Comparison of ENCODE assay signal across 9 mouse cellular contexts in the genomic region with DNA sequence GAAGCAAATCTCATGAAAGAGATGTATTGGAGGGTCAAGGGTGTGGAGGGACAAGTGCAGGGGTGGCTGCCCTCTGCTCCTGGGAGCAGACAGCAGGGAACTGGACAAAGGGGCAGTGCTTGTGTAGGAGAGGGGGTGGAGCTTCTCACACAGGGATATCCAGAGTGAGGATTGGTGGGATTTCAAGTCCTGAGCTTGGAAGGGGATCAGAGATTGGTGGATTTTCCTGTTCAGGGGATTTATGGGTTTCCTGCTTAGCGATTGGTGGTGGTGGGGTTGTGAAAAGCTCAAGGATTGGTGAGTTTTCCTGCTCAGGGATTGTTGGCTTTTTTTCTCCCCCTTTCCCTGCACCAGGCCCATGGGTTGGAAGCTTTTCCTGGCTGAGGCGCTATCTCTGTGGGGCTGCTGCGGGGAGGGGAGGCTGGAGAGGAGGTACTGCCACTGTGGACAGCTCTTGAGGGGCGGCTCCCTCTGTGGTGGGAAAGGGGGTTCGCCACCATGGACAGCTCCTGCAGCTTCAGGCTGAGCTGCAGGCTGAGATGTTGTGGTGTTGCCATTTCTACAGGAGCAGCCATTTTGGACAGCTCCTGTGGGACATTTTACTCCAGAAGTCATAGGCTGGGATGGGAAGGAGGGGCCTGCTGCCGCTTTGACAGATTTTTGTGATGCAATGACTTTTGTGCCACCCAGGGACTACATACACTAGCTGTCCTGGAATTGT. TPM values are rescaled to one million over a fixed set of nuclear protein-coding genes. Genes with fewer than 3 reads are reported as not detected.
A peak's percentile ranks its signal among the peaks of the same experiment; 100 is the strongest.
DNase-seq lines count a peak whose midpoint lies in the region; ATAC-seq and TF ChIP-seq lines count a peak whose summit lies in the region.
"Had no signal": no experiment of that assay in that cellular context is flagged by ENCODE, and none has a peak within 500 bp of the region (broad histone marks: within the 10 kb centered on the region; RNA-seq: fewer than 3 reads in every experiment).

No protein-coding gene starts in this region.

- TF ChIP-seq CTCF in forebrain, postnatal 0 days (IDR thresholded peaks at IDR 0.05; ENCODE audit: low read depth), result no peak

- no peaks in the 10 kb centered on the region for H3K36me3 ChIP-seq in forebrain, postnatal 0 days (ENCODE audit: insufficient read depth)
- H3K36me3 ChIP-seq in forebrain, embryonic 15.5 days, result no peaks in the 10 kb centered on the region
- no peaks in the 10 kb centered on the region for H3K36me3 ChIP-seq in liver, embryonic 11.5 days (ENCODE audit: control insufficient read depth, insufficient read depth, low read length)
- H3K36me3 ChIP-seq in stomach, embryonic 15.5 days, result no peaks in the 10 kb centered on the region

- DNase-seq in forebrain, postnatal 0 days, result no peak
- DNase-seq in urinary bladder, postnatal 14 days (ENCODE audit: low spot score), result peak; percentile 30
- no peak for DNase-seq in urinary bladder, adult 18-20 months (ENCODE audit: low spot score in 2 of 2)
- peak; percentile 89 for DNase-seq in forelimb bud, embryonic 11.5 days (ENCODE audit: low read depth, low spot score)
- peak; percentile 80 for DNase-seq in liver, embryonic 11.5 days (ENCODE audit: low spot score)
- DNase-seq in layer of hippocampus, adult 9-10 months (ENCODE audit: low spot score), result no peak

- peak; percentile 40 for ATAC-seq in forebrain, postnatal 0 days
- no peak for ATAC-seq in forebrain, embryonic 15.5 days (replicated peaks)
- peak; percentile 78 for ATAC-seq in liver, embryonic 11.5 days (replicated peaks; ENCODE audit: low FRiP score)
- ATAC-seq in stomach, embryonic 15.5 days (ENCODE audit: insufficient read depth, low FRiP score, low read depth), result peak; percentile 63; the same call in 1 of the 2 replicates

- H3K4me3 ChIP-seq in forebrain, postnatal 0 days (ENCODE audit: low read depth, low read length), result no peak overlapping the region
- H3K4me3 ChIP-seq in forebrain, embryonic 15.5 days, result no peak overlapping the region
- H3K4me3 ChIP-seq in liver, embryonic 11.5 days (ENCODE audit: low read depth, low read length), result no peak overlapping the region
- no peak overlapping the region for H3K4me3 ChIP-seq in stomach, embryonic 15.5 days (replicated peaks)

- no peaks in the 10 kb centered on the region for H3K27me3 ChIP-seq in forebrain, postnatal 0 days (ENCODE audit: insufficient read depth, low read length)
- no peaks in the 10 kb centered on the region for H3K27me3 ChIP-seq in forebrain, embryonic 15.5 days
- no peaks in the 10 kb centered on the region for H3K27me3 ChIP-seq in liver, embryonic 11.5 days (replicated peaks; ENCODE audit: control insufficient read depth, insufficient read depth, low read length)
- H3K27me3 ChIP-seq in stomach, embryonic 15.5 days (replicated peaks), result no peaks in the 10 kb centered on the region

- no peak overlapping the region for H3K4me2 ChIP-seq in forebrain, postnatal 0 days (ENCODE audit: low read depth)
- no peak overlapping the region for H3K4me2 ChIP-seq in forebrain, embryonic 15.5 days (replicated peaks)
- H3K4me2 ChIP-seq in liver, embryonic 11.5 days, result no peak overlapping the region
- H3K4me2 ChIP-seq in stomach, embryonic 15.5 days, result no peak overlapping the region

- H3K9ac ChIP-seq in forebrain, postnatal 0 days, result no peak overlapping the region
- H3K9ac ChIP-seq in forebrain, embryonic 15.5 days (replicated peaks), result no peak overlapping the region
- H3K9ac ChIP-seq in liver, embryonic 11.5 days (ENCODE audit: low read depth, low read length), result no peak overlapping the region
- no peak overlapping the region for H3K9ac ChIP-seq in stomach, embryonic 15.5 days

- no peak overlapping the region for H3K27ac ChIP-seq in forebrain, postnatal 0 days (ENCODE audit: low read depth, low read length)
- H3K27ac ChIP-seq in forebrain, embryonic 15.5 days (replicated peaks), result no peak overlapping the region
- no peak overlapping the region for H3K27ac ChIP-seq in liver, embryonic 11.5 days (ENCODE audit: low read depth, low read length)
- H3K27ac ChIP-seq in stomach, embryonic 15.5 days, result no peak overlapping the region

- H3K4me1 ChIP-seq in forebrain, postnatal 0 days (ENCODE audit: insufficient read depth), result no peaks in the 10 kb centered on the region
- H3K4me1 ChIP-seq in forebrain, embryonic 15.5 days, result no peaks in the 10 kb centered on the region
- H3K4me1 ChIP-seq in liver, embryonic 11.5 days (replicated peaks; ENCODE audit: control insufficient read depth, insufficient read depth, low read length), result no peaks in the 10 kb centered on the region
- H3K4me1 ChIP-seq in stomach, embryonic 15.5 days, result no peaks in the 10 kb centered on the region

- no peaks in the 10 kb centered on the region for H3K9me3 ChIP-seq in forebrain, postnatal 0 days (ENCODE audit: low read length)
- no peaks in the 10 kb centered on the region for H3K9me3 ChIP-seq in forebrain, embryonic 15.5 days
- no peaks in the 10 kb centered on the region for H3K9me3 ChIP-seq in liver, embryonic 11.5 days (ENCODE audit: control insufficient read depth, low read length)
- no peaks in the 10 kb centered on the region for H3K9me3 ChIP-seq in stomach, embryonic 15.5 days

- WGBS in forebrain, postnatal 0 days, result 25% methylated on average over 6 of the region's 6 CpGs
- 34% methylated on average over 6 of the region's 6 CpGs for WGBS in forebrain, embryonic 15.5 days
- WGBS in liver, embryonic 11.5 days, result 19% methylated on average over 6 of the region's 6 CpGs
- 20% methylated on average over 5 of the region's 6 CpGs for WGBS in stomach, embryonic 15.5 days

RNA-seq across cellular contexts. Expression of gene Faiml, which starts 18.9 kb away (rescaled TPM):
- not detected in 2 replicates for total RNA-seq in forebrain, postnatal 0 days (2014; rRNA removed)
- polyA plus RNA-seq in forebrain, postnatal 0 days (2015; fragmentation: Nextera tagmentation; extraction: Ambion mirVana), result not detected in 2 replicates
- polyA plus RNA-seq in forebrain, embryonic 15.5 days (2015; fragmentation: Nextera tagmentation; extraction: Ambion mirVana), result not detected in 2 replicates
- polyA plus RNA-seq in liver, embryonic 11.5 days (2014; fragmentation: Nextera tagmentation; extraction: Ambion mirVana), result not detected in 2 replicates
- not detected in 2 replicates for polyA plus RNA-seq in stomach, embryonic 15.5 days (2015; fragmentation: Nextera tagmentation; extraction: Ambion mirVana)
- polyA plus RNA-seq: liver, embryonic 16.5 days had no signal

RNA-seq across cellular contexts. Expression of gene Cep70, which starts 25.0 kb away (rescaled TPM):
- 30.7 and 38.7 TPM in 2 replicates for total RNA-seq in forebrain, postnatal 0 days (2014; rRNA removed)
- 39.0 and 49.9 TPM in 2 replicates for polyA plus RNA-seq in forebrain, postnatal 0 days (2015; fragmentation: Nextera tagmentation; extraction: Ambion mirVana)
- polyA plus RNA-seq in forebrain, embryonic 15.5 days (2015; fragmentation: Nextera tagmentation; extraction: Ambion mirVana), result 77.7 and 78.8 TPM in 2 replicates
- 45.8 and 49.9 TPM in 2 replicates for polyA plus RNA-seq in liver, embryonic 11.5 days (2014; fragmentation: Nextera tagmentation; extraction: Ambion mirVana)
- 30.0 and 32.9 TPM in 2 replicates for polyA plus RNA-seq in stomach, embryonic 15.5 days (2015; fragmentation: Nextera tagmentation; extraction: Ambion mirVana)

Comparison
In these comparisons a context has a peak if more than half of its experiments do, and no peak if none do; other contexts are left out.
1. DNase-seq: peak in urinary bladder, postnatal 14 days (single experiment), forelimb bud, embryonic 11.5 days (single experiment) and liver, embryonic 11.5 days (single experiment); none in forebrain, postnatal 0 days (single experiment), urinary bladder, adult 18-20 months (0 of 2) and layer of hippocampus, adult 9-10 months (single experiment).